Mouse (Mus musculus) lung, adult 2 months (tissue): ENCODE data around the gene Yars.

Source experiments
- CTCF ChIP-seq: fragments of 200-500 bp; IDR thresholded peaks from 2 replicates; pipeline ENCODE4 v1.5.1; 2011; ENCODE audit warnings: mild to moderate bottlenecking, low read length, control low read depth; ENCODE audit not compliant: insufficient read depth
- POLR2A ChIP-seq: fragments of 200-500 bp; IDR thresholded peaks from 2 replicates; pipeline ENCODE4 v1.6.1; 2011; ENCODE audit warnings: low read depth, mild to moderate bottlenecking, control low read depth, low read length, borderline replicate concordance; ENCODE audit errors: extremely low read depth

- no peak for TF ChIP-seq CTCF
- no peak for TF ChIP-seq POLR2A
Measured at GRCm38 (mm10) chr4:129161076-129161475, 28.5 kb upstream of the Yars start.
